Mouse (Mus musculus): ENCODE results near the gene Lipc. TPM values are rescaled to one million over a fixed set of nuclear protein-coding genes. Genes with fewer than 3 reads are reported as not detected.

The Lipc gene
- polyA plus RNA-seq, 1 experiment = 0.08 TPM

DNA sequence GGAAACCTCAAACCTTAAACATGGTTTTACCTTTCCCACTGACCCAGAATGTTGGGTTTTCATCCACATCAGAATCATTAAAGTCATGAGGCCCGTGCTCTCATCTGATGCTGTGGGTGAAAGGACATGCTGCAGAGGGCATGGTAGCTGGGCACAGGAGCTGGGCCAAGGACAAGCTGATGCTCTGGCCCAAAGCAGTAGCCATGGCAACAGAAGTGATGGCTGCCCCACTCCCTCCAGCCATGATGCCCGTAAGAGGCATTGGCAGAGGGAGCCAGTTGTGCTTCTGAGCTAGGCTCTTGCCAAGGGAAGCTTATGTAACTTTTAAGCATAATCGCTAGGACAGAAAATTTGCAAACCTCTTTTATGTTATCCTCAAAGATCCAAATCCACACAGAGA is 2.2 kb upstream of the Lipc start:
- peak in 1 of 2 experiments; percentile 32 for DNase-seq
- no peak overlapping the region for H3K4me3 ChIP-seq (replicated peaks; ENCODE audit: insufficient read depth, low read depth, low read length)
- WGBS = 49% methylated on average over 3 of the region's 3 CpGs
- H3K27me3 ChIP-seq (ENCODE audit: control insufficient read depth, insufficient read depth, low read length) = no peaks in the 10 kb centered on the region
- peaks cover 17% of the 10 kb centered on the region for H3K4me1 ChIP-seq (ENCODE audit: control insufficient read depth, insufficient read depth, low read length)
- no peak overlapping the region for H3K27ac ChIP-seq (ENCODE audit: insufficient read depth, low read length)
- TF ChIP-seq CTCF (IDR thresholded peaks at IDR 0.05; ENCODE audit: borderline replicate concordance, insufficient read depth, low read depth, low read length) (no peak), POLR2A (IDR thresholded peaks at IDR 0.05; ENCODE audit: borderline replicate concordance, insufficient read depth, low read length) (no peak)

DNA sequence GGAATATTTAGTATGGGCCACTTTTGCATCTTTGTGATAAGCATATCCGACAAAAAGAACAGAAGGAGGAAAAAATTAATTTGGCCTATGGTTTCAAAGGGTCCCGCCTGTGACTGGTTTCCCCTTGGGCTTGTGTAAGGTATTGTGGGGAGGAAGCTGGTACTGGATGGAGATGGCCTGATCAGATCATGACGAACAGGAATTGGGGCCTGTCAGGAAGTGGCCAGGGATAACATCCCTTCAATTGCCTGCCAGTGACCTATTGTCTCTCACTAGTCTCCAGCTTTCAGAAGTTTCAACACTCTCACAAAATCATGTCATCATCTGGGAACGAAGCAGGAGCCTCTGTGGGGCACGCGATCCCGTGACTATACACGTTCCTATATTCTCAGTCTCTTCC is 2.7 kb downstream of the Lipc start:
- Histone ChIP-seq H3K27me3 (ENCODE audit: control insufficient read depth, insufficient read depth, low read length) (no peaks in the 10 kb centered on the region), H3K27ac (ENCODE audit: insufficient read depth, low read length) (no peak overlapping the region), H3K4me3 (replicated peaks; ENCODE audit: insufficient read depth, low read depth, low read length) (no peak overlapping the region), H3K4me1 (ENCODE audit: control insufficient read depth, insufficient read depth, low read length) (no peaks in the 10 kb centered on the region)
- 91% methylated on average over 8 of the region's 8 CpGs for WGBS
- TF ChIP-seq CTCF (IDR thresholded peaks at IDR 0.05; ENCODE audit: borderline replicate concordance, insufficient read depth, low read depth, low read length) (no peak), POLR2A (IDR thresholded peaks at IDR 0.05; ENCODE audit: borderline replicate concordance, insufficient read depth, low read length) (no peak)
- no peak for DNase-seq

DNA sequence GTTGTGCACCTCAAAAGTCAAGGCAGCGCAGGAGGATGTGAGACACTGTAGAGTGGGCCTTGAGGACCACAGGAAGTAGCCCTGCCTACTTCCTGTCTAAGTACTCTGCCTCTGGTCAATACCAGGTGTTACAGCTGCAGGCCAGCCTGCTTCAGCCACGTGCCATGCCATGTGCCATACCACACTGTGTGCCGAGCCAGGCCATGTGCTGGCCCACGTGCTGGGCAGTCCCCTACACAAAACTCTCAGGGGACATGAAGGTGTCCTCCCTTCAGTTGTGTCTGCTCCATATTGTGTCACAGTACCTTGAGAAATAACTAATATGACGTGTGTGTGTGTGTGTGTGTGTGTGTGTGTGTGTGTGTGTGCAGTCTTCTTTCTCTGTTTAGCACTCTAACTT is 4.7 kb downstream of the Lipc start:
- TF ChIP-seq CTCF (IDR thresholded peaks at IDR 0.05; ENCODE audit: borderline replicate concordance, insufficient read depth, low read depth, low read length) (no peak), POLR2A (IDR thresholded peaks at IDR 0.05; ENCODE audit: borderline replicate concordance, insufficient read depth, low read length) (no peak)
- 76% methylated on average over 5 of the region's 5 CpGs for WGBS
- H3K27ac ChIP-seq (ENCODE audit: insufficient read depth, low read length) = no peak overlapping the region
- peak in 1 of 2 experiments; percentile 6 for DNase-seq
- peaks cover 6% of the 10 kb centered on the region; the same call in 1 of the 2 replicates for H3K4me1 ChIP-seq (ENCODE audit: control insufficient read depth, insufficient read depth, low read length)
- H3K4me3 ChIP-seq (replicated peaks; ENCODE audit: insufficient read depth, low read depth, low read length) = no peak overlapping the region
- no peaks in the 10 kb centered on the region for H3K27me3 ChIP-seq (ENCODE audit: control insufficient read depth, insufficient read depth, low read length)

DNA sequence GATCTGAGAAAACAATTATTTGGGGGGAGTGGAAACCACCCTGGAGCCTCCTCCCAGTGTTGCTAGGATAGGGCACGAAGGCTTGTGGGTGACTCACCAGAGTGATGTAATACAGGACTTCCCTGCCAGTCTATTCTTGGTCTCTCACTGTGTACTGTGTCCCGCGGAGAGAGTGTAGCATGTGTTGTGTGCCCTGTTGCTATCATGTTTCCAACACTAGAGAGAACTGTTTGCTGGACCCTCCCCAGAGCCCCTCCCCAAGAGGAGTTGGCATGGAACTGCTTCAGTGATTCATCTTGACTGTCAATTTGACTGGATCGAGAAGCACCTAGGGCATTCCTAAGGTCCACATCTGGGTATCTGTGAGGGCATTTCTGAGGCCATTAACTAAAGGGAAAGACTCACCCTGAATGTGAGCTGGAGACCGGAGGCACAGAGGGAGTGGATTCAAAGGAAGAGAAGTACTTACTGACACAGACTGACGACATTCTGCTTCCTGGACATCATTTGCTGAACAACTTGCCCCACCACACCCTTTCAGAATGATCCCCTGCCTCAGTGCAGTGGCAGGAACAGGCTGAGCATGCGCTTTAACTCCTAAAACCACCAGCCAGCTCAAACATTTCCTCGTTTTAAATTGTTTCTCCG is 9.2 kb downstream of the Lipc start:
- Histone ChIP-seq H3K4me3 (replicated peaks; ENCODE audit: insufficient read depth, low read depth, low read length) (no peak overlapping the region), H3K4me1 (ENCODE audit: control insufficient read depth, insufficient read depth, low read length) (peaks cover 21% of the 10 kb centered on the region), H3K27ac (ENCODE audit: insufficient read depth, low read length) (peak overlapping the region; percentile 18; the same call in 1 of the 2 replicates), H3K27me3 (ENCODE audit: control insufficient read depth, insufficient read depth, low read length) (no peaks in the 10 kb centered on the region)
- no peak for TF ChIP-seq POLR2A (IDR thresholded peaks at IDR 0.05; ENCODE audit: borderline replicate concordance, insufficient read depth, low read length)
- no peak for TF ChIP-seq CTCF (IDR thresholded peaks at IDR 0.05; ENCODE audit: borderline replicate concordance, insufficient read depth, low read depth, low read length)
- WGBS = 42% methylated on average over 9 of the region's 9 CpGs
- peak; percentile 55 to 83 for DNase-seq

DNA sequence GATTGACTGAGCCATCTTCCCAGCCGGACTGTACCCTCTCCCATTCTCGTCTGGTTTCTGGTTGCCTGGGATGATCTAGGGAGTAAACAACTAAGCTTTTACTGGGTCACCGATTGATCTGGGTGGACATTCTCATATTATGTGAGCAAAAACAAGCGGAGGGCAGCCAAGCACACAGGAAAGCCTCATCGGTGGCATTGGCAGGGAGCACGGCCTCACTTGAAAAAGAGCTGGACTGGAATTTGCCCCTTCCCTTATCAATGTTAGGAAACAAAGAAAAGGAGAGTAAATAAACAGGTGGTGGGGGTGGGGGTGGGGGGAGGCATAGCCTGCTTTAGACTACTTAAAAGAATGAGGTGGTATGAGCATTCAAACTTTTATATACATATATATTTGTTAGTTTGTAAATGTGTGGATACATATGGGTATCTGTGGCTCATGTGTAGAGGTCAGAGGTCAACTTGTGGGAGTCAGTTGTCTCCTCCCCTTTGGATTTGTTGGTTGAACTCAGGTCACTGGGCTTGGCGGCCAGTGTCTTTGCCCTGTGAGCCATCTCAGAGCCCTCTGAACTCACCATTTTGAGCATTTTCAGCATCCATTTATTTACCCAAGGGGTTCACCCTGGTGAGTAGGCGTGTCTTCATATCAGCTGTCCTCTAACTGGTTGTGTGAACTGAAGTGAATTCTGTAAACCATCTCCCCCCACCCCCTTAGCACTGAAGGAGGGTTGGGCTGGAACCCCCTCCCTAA is 12.1 kb downstream of the Lipc start:
- 81% methylated on average over 8 of the region's 8 CpGs for WGBS
- no peak overlapping the region for H3K27ac ChIP-seq (ENCODE audit: insufficient read depth, low read length)
- H3K4me3 ChIP-seq (replicated peaks; ENCODE audit: insufficient read depth, low read depth, low read length) = no peak overlapping the region
- no peaks in the 10 kb centered on the region for H3K27me3 ChIP-seq (ENCODE audit: control insufficient read depth, insufficient read depth, low read length)
- TF ChIP-seq CTCF (IDR thresholded peaks at IDR 0.05; ENCODE audit: borderline replicate concordance, insufficient read depth, low read depth, low read length) (no peak), POLR2A (IDR thresholded peaks at IDR 0.05; ENCODE audit: borderline replicate concordance, insufficient read depth, low read length) (no peak)
- H3K4me1 ChIP-seq (ENCODE audit: control insufficient read depth, insufficient read depth, low read length) = peaks cover 24% of the 10 kb centered on the region
- peak in 1 of 2 experiments; percentile 7 for DNase-seq

DNA sequence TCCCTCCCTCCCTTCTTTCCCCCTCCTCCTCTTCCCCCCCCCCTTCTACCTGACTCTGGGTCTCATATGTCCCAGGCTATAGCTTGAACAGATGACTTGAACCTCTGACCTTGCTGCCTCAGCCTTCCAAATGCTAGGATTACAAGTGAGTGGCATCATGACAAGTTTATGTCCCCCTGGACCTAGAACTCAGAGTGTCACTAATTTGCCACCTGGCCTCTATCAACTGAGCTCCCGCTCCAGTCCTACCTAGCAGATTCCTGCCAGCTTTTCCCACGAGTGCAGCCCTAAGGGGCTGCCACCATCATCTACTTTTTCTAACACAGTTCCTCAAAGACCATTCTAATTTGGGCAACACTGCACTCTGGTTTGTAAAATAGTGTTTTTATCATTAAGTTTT is 13.2 kb downstream of the Lipc start:
- no peaks in the 10 kb centered on the region for H3K27me3 ChIP-seq (ENCODE audit: control insufficient read depth, insufficient read depth, low read length)
- no peak overlapping the region for H3K27ac ChIP-seq (ENCODE audit: insufficient read depth, low read length)
- 18% methylated on average over 2 of the region's 2 CpGs for WGBS
- no peak for TF ChIP-seq CTCF (IDR thresholded peaks at IDR 0.05; ENCODE audit: borderline replicate concordance, insufficient read depth, low read depth, low read length)
- no peak for TF ChIP-seq POLR2A (IDR thresholded peaks at IDR 0.05; ENCODE audit: borderline replicate concordance, insufficient read depth, low read length)
- H3K4me3 ChIP-seq (replicated peaks; ENCODE audit: insufficient read depth, low read depth, low read length) = no peak overlapping the region
- H3K4me1 ChIP-seq (ENCODE audit: control insufficient read depth, insufficient read depth, low read length) = peaks cover 24% of the 10 kb centered on the region
- peak in 1 of 2 experiments; percentile 43 for DNase-seq

DNA sequence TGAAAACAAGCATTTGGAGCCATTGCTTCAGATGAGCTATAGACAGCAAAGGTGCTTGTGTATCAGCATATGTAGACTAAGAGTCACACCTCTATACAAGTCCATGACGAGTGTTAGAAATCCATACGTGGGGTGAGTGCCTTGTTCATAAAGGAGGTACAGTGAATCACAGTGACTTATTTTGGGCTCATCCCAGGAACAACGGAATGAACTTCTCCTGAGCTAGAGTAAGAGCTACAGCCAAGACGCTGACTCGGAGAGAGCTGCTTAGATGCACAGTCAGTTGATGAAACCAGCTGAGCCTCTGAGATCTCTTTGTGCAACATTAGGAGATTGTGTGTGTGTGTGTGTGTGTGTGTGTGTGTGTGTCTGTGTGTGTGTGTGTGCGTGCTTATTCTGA is 13.9 kb downstream of the Lipc start:
- H3K4me3 ChIP-seq (replicated peaks; ENCODE audit: insufficient read depth, low read depth, low read length) = no peak overlapping the region
- DNase-seq = no peak
- no peaks in the 10 kb centered on the region for H3K27me3 ChIP-seq (ENCODE audit: control insufficient read depth, insufficient read depth, low read length)
- H3K4me1 ChIP-seq (ENCODE audit: control insufficient read depth, insufficient read depth, low read length) = peaks cover 24% of the 10 kb centered on the region
- no peak overlapping the region for H3K27ac ChIP-seq (ENCODE audit: insufficient read depth, low read length)
- WGBS = 64% methylated on average over 6 of the region's 6 CpGs
- no peak for TF ChIP-seq CTCF (IDR thresholded peaks at IDR 0.05; ENCODE audit: borderline replicate concordance, insufficient read depth, low read depth, low read length)
- TF ChIP-seq POLR2A (IDR thresholded peaks at IDR 0.05; ENCODE audit: borderline replicate concordance, insufficient read depth, low read length) = no peak

All from cerebellum, adult 2 months (tissue).